Mouse (Mus musculus) embryo, embryonic 10.5 days (tissue): ENCODE measurements at regions not wholly inside any gene's neighbourhood (a gene's known extent, or its start where the extent isn't known, plus 50 kb on each side); places are given as distances from the start of the nearest gene placed in this dataset.
"Not testable (repeated sequence)": the region's sequence is repeated elsewhere in the genome, so short reads cannot be mapped to it uniquely, and the experiment has no call there.

Experiments
- DNase-seq: peaks from one replicate; pipeline ENCODE4 v3.0.0-alpha.2; 2015; ENCODE audit warnings: low spot score

DNA sequence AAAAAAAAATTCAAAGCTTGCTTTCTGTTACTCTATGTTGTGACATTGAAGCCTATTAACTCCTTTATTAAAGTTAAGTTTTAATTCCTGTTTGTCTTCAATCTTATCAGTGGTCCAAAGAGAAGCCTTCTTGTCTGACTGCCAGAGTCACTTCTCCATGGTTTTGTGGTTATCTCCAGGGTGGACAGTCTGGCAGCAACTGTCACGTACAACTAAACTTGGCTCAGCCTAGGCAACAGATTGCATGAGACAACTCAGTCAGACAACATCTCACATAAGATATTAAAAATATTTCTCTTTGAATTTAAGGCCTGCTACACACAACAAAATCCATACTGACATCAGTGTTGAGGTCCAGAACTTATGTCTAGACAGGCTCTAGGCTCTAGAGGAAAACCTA lies 406.7 kb upstream of the Slc39a10 start:
- DNase-seq, result no peak

- no peak for DNase-seq
Observed at GRCm38 (mm10) chr1:47285639-47286038, 393.0 kb upstream of the Slc39a10 start.

DNA sequence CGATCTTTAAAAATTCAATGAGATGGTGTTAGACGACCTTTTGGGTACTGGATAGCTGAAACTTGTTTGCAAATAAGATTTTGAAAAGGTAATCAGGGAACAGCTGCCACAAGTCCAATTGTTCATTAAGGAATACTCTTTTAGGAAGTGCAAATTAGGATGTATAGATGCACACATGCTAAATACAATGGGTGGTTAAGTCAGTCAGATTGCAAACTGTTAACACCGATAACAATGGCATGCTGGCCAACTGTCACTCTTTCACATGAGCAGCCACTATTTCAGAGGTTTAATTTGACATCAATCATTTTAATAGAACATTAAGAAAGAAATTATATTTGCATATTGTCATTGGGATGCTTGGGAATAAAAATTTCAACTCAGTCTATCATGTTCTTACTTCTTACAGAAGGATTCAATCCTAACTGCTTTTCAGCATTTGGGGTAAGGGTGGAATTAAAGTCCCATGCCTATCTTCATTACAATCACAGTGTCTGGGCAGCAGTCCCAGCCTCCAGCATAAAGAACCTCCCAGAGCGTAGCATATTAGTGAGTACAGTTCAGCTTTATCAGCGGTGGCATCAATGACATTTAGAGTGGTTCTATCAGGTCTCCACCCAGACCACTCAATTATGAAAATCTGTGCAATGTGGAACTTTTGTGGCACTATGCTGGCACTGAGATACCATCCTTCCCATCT lies 385.8 kb upstream of the Slc39a10 start:
- no peak for DNase-seq

DNA sequence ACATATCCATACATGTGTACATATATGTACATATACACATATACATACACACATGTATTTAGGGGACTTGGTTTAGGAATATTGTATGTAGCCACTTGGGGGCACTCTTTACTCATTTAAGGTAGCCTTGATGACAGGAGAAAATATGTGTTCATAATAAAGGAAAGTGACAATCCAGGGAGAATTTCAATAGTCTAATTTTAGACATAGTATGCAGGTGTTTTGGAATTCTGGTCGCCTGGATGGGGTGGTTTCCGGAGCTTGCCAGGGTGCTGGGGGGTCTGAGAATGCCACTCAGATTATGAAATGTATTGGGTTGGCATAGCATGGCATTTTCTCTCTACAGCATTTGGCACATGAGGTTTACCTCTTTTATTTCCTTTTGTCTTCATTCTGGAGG lies 385.2 kb upstream of the Slc39a10 start:
- peak; percentile 78 for DNase-seq

DNA sequence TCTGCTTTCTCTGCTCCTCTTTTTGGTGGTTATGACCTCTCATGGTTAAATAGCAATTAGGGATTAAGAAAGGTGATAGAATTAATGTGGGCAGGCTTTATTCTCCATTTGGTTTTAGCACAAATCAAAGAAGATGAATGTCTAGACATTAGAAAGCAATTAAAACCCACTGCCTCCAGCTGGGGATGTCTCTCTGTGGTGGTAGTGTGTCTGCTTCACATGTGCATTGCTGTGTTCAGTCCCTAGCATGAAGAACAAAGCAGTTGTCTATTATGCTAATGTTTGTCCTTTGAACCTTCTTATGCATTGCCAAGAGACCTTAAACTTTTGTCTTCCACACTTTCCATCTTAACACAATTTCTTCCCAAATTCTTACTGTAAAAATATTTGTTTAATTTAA lies 379.5 kb upstream of the Slc39a10 start:
- DNase-seq, result no peak

- DNase-seq, result peak; percentile 8
Observed at GRCm38 (mm10) chr1:47263611-47264010, 371.0 kb upstream of the Slc39a10 start.

DNA sequence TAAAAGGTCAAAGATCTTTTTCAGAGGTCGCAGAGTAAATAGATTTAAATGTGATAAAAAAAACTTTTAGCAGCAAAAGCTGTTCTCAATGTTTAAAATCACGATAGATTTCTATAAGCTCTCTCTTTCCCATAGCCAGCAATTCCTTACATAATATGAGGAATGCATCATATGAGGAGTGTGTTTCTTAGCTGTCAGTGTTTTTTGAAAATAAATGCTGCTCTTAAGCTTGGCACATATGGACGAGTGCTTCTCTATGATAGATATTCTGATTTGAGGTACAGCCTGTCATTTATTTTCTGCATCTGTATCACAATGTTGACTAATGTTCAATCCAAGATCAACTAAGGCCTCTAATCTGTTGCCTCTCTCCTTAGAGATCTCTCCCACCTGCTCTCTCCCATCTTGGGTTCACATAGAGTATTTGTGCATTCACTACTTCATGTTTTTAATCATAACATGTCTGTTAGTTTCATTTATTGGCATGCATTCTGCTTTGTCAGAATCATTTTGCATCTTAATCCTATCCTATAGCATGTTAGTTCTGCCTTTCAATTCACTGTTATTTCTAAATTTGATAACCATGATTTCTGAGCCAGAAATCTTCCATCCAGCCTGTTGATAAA lies 369.0 kb upstream of the Slc39a10 start:
- DNase-seq, result no peak

- not testable (repeated sequence) for DNase-seq
Observed at GRCm38 (mm10) chr1:47250706-47251105, 358.1 kb upstream of the Slc39a10 start.

DNA sequence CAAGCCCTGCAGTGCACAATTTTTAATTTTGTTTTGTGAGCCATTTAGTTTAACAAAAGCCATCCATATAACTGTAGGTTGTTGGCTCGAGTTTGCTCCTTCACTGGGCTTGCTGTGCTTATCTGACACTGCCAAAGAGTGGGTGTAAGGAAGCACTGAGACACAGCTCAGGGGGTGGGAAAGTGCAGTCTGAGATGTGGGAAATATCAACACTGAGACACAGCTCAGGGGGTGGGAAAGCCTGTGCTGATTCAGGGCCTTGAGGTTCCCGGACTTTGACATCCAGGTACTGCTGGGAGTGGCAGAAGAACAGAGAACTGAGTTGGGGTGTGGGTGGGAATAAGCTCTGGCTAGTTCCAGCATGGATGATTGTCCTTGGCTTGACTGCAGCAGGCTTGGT lies 324.4 kb upstream of the Slc39a10 start:
- no peak for DNase-seq

DNA sequence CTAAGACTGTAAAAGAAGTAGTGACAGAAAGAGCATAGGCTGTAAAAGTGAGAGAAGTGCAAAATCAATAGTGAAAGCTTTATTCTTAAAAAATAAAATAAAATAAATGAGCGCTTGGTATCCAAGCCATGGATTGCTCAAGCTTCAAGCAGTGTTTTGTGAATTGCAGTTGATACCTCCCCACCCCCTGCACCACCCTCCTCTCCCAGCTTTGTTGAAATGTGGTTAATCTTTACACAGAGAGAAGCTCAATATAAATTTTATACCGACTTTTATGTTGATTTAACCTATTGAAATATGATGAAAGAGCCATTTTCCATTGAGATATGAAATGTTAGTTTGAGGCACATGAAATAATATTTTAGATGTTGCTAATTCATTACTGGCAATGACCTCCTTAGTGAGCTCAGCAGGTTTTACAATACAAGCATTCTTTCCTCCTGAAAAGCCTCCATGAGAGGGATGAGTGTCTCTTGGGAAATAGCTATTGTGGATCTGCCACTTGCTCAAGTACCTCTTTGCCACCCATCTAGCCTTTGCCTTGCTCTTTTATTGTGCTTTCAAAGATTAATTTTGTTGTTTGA lies 323.9 kb upstream of the Slc39a10 start:
- DNase-seq, result no peak

GRCm38 (mm10) chr1:47213476-47213875 lies 320.8 kb upstream of the Slc39a10 start:
- DNase-seq, result no peak

DNA sequence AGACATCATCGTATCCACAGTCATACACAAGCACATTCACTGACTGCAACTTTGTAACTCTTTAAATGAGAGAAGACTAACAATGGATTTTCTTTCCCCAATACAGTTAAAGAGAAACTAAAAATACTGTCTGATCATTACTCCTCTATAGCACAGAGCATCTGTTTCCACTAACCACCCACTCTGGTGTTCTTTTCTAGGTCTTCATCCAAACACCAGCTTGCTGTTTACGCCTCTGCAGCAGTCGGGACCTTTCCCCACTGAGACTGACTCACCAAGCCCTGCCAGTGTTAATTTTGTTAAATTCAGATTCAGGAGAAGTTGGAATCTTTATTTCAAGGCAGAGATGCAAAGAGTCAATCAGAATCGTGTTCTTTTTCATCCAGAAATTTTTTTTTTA lies 300.3 kb upstream of the Slc39a10 start:
- DNase-seq, result no peak

DNA sequence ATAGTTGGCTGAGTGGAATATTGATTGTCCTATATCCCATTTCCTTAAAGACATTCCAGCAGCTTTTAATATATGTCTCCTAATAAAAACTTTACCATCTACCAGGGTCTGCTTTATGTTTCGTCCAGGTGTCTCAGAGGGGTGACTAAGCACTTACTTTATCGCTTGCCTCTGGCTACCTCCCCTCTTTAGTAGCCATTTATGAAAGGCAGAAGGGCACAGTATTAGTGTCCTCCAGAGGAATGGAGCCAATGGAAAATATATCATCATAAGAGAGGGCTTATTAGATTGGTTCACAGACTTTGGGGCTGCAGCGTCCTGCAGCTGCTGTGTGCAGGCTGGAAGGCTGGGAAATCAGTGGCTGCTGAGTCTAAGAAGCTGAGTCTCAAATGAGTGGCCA lies 271.8 kb upstream of the Slc39a10 start:
- DNase-seq, result no peak

DNA sequence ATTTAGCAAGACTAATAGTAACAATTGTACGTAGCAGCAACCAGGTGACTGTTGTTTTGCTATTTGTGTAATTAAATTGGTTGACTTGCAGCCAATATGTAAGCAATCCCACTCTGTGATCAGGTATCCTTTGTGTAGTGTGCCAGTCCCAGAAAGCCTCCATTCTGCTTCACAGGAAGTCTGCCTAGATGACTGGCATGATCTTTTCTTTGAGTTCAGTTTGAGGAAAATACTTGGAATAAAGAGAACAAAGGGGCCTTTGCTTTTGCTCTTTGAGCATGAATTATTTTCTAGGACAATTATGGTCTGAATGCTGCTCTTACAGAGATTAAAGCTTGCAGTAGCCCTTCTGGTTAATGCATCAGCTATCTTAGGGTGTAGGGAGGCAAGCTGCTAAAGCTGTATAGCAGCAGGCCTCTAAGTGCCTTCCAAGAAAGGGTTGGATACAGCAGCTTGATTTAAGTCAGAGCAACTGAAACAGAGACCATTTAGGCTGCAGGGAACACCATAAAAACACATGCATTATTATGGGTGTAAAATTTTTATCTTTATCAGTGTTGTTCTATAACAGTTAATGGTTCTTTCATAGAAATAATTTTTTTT lies 271.3 kb upstream of the Slc39a10 start:
- DNase-seq, result peak; percentile 42

DNA sequence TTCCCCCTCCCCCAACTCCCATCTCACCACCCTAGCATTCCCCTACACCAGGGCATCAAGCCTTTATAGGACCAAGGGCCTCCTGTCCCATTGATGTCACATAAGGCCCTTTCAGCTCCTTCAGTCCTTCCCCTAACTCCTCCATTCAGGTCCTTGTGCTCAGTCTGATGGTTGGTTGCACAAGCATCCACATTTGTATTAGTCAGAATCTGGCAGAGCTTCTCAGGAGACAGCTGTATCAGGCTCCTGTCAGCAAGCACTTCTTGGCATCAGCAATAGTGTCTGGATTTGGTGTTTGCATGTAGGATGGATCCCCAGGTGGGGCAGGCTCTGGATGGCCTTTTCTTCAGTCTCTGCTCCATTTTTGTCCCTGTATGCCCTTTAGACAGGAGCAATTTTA lies 237.4 kb upstream of the Slc39a10 start:
- DNase-seq, result not testable (repeated sequence)

DNA sequence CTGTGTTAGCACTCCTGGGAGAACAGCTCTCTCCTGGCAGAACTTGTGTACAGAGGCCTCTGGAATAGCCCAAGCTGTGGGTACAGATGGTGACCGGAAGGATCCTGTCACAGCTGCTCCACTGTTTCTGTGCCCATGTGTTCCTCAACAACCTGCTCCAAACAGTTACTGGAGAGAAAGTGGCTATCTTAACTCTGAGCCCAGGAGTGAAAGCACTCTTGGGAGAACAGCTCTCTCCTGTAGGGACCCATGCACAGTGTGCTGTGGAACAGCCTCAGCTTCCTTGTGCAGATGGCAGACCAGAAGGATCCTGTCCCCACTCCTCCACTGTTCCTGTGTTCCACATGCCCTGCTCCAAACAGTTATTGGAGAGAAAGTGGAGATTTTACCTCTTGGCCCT lies 227.0 kb upstream of the Slc39a10 start:
- DNase-seq, result no peak

DNA sequence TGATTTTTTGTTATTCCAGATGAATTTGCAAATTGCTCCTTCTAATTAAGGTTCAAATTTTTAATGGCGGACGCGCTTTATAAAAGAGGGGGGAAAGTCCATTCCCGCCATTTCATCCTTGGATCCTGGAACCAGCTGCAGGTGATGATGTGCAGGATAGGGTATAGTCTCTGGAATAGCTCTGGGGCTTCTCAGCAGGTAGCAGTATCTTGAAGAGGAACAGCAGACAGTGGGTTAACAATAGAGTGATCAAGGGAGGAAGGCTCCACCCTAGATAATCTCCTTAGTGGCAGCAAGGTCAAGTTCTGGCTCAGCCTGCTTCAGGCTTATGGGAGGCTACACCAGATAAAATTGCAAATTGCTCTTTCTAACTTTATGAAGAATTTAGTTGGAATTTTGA lies 224.0 kb upstream of the Slc39a10 start:
- not testable (repeated sequence) for DNase-seq

- no peak for DNase-seq
Observed at GRCm38 (mm10) chr1:47112494-47112893, 219.8 kb upstream of the Slc39a10 start.

GRCm38 (mm10) chr1:47104055-47104454 lies 211.4 kb upstream of the Slc39a10 start:
- DNase-seq, result no peak

- no peak for DNase-seq
Observed at GRCm38 (mm10) chr1:47103321-47103988, 210.8 kb upstream of the Slc39a10 start.

- no peak for DNase-seq
Observed at GRCm38 (mm10) chr1:47097084-47097996, 204.7 kb upstream of the Slc39a10 start.

DNA sequence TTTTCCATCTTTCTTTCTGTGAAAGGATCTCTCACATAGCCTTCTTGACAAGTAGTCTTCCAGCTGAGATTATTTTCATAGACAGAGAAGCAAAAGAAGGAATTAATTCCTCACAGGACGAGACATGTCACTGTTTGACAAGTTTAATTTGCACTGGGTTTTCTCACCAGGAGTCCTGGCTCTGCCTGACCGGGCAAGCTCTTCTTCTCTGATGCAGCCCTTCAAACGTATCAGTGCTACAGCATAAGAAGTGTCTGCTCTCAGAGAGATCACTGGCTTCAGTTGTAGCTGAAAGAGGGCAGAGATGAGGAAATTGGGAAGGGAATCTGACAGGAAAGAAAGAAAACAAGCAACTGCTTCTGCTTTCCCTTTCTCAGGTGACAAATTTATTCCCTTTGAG lies 201.8 kb upstream of the Slc39a10 start:
- DNase-seq, result peak; percentile 4
